Mouse (Mus musculus): ENCODE measurements around the gene Gm17349.
"Not testable (repeated sequence)": the region's sequence is repeated elsewhere in the genome, so short reads cannot be mapped to it uniquely, and the experiment has no call there.

Gene Gm17349

GRCm38 (mm10) chr15:99705440-99706048 lies at the start of gene Gm17349:
TSS of gene Gm17349 (minus strand) at chr15:99705490.
- DNase-seq: peak; percentile 70 to 76

DNA sequence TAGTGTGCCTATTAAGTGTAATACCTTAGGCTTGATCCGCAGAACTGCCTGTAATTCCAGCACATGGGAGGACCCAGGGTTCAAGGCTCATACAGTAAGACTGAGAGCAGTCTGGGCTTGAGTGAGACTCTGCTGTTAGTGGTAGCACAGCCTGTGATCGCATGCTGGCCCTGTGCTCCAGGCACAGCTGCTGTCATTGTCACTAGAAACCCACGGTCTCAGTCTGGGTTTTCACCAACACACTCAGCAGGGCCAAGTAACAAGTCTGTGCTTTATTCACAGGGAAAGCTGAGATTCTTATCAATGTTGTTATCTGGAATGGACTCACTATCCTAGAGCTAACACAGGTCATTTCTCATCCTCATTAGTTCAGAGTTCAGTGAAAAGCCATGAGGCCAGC lies 48.9 kb upstream of the Gm17349 start:
- no peak for DNase-seq

DNA sequence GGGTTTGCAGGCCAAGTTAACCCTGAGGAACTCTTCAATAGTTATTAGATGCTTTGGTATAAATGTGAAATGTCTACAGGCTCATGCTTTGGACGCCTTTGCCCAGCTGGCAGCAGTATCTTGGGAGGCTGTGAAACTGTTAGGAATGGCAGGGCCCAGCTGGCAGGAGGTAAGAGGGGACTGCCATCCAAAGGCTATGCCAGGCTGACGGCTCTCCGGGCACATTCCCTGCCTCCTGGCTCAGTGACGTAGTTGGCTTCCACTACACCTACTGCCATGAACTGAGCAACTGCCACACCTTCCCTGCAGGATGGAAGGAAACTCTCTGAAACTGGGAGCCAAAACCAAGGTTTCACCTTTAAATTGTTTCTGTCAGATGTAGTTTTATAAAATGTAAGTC lies 34.9 kb upstream of the Gm17349 start:
- DNase-seq: peak; percentile 26 to 45

- no peak for DNase-seq
These were observed 31.4 kb upstream of the Gm17349 start for GRCm38 (mm10) chr15:99736675-99737074.

- peak; percentile 97 to 100 for DNase-seq
These were observed 30.3 kb upstream of the Gm17349 start for GRCm38 (mm10) chr15:99735631-99736030.

GRCm38 (mm10) chr15:99733186-99733585 lies 27.9 kb upstream of the Gm17349 start:
- DNase-seq: no peak

GRCm38 (mm10) chr15:99731678-99732077 lies 26.4 kb upstream of the Gm17349 start:
- no peak for DNase-seq

DNA sequence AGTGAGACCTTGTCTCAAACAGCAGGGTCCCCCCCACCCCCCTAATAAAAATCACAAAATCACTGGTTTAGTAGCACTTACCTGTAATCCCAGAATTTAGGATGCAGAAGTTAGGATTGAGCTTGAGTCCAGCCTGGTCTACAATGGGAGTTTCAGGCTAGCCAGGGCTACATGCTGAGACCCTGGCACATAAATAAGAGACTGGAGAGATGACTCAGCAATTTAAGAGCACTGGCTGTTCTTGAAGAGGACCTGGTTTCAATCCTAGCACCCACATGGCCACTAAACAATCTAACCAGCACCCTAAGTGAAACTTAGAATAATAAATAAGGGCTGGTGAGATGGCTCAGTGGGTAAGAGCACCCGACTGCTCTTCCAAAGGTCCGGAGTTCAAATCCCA lies 25.9 kb upstream of the Gm17349 start:
- no peak for DNase-seq

GRCm38 (mm10) chr15:99729056-99729783 lies 23.9 kb upstream of the Gm17349 start:
- no peak for DNase-seq

DNA sequence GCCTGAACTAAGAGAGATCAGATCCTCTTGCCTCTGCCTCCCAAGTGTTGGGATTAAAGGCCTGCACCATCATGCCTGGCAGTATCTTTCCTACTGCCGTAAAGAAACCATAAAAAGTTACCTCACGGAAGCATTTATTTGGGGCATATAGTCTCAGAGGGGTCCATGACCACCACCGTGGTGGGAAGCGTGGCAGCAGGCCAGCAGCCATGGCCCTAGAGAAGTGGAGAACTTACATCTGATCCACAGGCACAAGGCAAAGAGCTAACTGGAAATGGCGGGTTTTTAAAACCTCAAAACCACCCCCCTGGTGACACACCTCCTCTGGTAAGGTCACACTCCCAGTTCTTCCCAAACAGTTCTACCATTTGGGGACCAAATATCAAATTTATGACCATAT lies 22.9 kb upstream of the Gm17349 start:
- DNase-seq: no peak

- no peak for DNase-seq
These were observed 22.2 kb upstream of the Gm17349 start for GRCm38 (mm10) chr15:99727525-99727924.

GRCm38 (mm10) chr15:99727039-99727438 lies 21.7 kb upstream of the Gm17349 start:
- DNase-seq: not testable (repeated sequence)

DNA sequence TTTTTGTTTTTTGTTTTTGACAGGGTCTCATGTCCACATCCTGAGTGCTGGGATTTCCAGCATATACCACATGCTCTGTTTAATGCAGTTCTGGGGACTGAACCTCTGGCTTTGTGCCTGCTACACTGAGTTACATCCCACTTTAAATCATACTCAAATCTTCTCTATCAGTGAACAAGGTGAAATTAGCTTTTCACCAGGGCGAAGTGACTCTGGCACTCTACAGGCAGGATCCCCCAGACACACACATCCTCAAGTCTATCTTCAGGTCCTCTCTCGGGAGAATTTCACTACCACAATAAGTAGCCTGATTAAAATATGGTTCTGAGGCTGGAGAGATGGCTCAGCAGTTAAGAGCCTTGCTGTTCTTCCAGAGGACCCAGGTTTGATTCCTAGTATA lies 21.3 kb upstream of the Gm17349 start:
- no peak for DNase-seq

GRCm38 (mm10) chr15:99725341-99726155 lies 20.3 kb upstream of the Gm17349 start, which contains the start of gene Cox14:
TSS of gene Cox14 (plus strand) at chr15:99725618.
- peak; percentile 95 to 98 for DNase-seq

DNA sequence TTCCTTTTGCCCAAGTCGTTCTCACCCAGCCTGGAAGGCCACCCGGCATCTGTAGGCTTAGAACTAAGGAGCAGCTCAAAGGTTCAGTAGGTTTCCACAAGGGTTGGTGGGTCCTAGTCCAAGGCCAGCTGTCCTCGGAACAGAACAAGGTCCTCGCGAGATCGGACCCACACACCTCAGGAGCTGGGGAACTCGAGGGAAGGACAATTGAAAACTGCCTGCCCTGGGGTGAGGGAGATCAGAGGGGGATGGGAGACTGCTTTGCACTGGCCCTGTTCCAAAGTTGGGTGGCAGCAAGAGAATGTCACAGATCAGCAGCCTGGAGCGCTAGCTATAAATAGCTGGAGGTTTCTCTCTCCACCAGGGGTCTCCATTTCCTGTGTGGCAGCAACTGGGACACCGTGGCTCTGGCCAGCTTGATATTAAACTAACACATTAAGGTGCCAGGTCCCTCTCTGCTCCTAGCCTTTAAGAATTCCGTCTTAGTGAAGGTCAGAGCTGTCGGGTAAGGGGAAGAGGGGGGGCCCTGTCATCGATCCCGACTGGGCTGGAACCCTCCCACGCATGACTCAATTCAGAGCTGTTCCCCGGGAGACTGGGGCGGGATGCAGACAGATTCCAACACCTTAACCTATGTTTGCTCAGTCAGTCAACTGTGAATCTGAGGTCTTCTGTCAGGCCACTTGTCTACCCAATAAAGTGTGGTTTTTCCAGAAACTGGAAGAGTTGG lies 19.2 kb upstream of the Gm17349 start:
- DNase-seq: peak; percentile 56 to 65

DNA sequence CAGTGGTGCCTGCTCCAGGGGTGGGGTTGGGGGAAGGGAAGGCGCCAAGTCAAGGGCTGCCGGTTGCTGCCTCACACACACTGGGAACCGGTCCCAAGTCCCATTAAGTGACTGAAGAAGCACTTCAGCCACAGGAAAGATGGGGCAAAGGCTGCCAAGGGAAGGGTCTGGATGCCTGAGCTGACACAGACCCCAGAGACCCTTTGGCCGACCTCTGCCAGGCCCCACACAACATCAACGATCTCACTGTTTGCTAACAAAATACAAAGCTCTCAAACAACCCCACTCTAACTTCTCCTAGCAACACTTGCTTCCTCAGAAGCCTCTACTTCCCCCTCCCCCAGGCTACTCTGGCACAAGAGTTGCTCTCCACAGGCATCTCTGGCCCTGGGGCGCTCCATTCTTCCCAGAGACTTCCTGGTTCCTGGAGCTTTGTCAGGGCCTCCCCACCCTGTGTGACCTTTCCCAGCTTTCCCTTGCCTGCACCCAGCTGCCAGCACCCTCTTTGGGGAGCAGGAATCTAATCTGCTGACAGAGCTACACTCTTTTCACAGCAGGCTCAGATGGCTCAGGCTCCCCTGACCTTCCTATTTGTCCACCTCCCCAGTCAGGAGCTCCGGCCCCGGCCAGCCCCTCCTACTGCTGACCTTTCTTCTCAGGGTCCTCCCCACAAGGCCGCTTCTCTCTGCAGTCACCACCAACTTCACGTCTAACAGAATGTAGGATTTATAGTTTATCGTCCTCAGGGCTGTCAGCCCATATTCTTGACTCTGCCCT lies 18.4 kb upstream of the Gm17349 start:
- peak in 1 of 2 experiments; percentile 40 for DNase-seq

GRCm38 (mm10) chr15:99723120-99723514 lies 17.8 kb upstream of the Gm17349 start:
- peak in 1 of 2 experiments; percentile 24 for DNase-seq

DNA sequence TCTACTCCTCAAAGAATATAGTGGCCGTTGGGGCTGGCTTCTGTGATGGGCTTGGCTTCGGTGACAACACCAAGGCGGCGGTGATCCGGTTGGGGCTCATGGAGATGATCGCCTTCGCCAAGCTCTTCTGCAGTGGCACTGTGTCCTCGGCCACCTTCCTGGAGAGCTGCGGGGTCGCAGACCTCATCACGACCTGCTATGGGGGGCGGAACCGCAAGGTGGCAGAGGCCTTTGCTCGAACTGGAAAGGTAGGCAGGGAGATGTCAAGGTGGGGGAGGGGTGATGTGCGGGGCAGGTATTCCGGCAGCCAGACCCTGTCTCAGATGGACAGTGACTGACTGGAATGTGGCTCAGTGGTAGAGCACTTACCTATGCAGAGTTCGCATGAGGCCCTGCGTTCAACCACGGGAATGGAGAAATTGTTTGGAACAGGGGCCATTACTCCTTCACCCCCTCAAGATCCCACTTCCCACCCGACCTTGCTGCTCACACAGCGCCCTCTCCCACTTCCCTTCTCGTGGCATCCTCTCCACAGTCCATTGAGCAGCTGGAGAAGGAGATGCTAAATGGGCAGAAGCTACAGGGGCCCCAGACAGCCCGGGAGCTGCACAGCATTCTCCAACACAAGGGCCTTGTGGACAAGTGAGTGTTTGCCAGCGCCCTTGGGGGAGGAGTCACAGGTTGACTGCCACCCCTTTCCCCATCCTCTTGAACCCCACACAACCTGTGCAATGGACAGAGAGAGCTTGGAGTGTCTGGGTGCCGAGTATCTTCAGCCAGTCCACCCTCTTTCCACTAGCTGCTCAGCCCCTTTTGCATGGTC lies 16.8 kb upstream of the Gm17349 start:
- no peak for DNase-seq

DNA sequence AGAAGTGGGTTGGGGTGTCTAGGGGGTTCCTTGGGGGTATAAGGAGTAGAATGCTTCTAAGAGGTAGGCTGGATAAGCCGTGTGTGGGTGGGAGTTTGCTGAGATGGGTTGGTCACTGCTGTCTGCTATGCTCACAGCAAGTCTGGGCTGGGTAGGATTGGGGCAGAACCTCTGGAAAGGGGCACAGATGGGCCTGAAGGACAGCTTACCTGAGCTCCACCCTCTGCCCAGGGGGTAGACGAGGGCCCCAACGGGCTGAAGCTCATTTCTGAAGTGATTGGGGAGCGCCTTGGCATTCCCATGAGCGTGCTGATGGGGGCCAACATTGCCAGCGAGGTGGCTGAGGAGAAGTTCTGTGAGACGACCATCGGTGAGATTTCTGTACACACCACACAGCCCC lies 14.6 kb upstream of the Gm17349 start:
- DNase-seq: no peak

DNA sequence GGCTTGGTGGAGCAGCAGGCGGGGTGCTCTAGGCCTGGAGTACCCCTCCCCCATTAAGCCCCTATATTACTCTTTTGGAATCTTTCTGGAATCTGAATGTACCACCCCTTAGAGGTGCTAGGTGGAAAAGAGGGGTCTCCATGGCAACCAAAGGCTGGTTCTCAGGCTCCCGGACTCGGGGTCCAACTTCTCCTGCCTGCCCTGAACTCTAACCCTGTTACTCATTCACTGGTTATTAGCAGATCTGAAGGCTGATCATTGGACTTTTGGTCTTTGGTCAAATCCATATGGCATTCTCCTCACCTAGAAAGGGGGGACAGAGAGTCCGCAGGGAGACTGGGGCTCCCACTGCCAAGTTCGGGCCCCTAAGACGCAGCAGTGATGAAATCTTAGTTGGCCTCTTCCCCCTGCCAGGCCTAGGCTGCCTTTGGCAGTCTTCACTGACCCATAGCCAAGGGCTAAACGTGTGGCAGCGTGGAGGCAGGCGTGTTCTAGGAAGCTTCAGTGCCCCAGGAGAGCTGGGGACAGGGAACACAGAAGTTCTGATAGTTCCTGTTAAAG lies 13.3 kb upstream of the Gm17349 start:
- DNase-seq: peak in 1 of 2 experiments; percentile 50
